Mouse (Mus musculus) embryonic stem cell, embryonic (primary cell): ENCODE results near the gene Tmc2.

Source experiments
- CTCF ChIA-PET, 4 experiments: fragments of 300-600 bp in 2 of 4; fragments of 350-600 bp in 2 of 4; sonication (Branson Sonifier 250); formaldehyde crosslinking; loops; one replicate each; lab custom pipeline; 2022; ENCODE audit warnings: inconsistent platforms in 2 of 4; lab: Charles Lee
- POLR2A ChIA-PET, 4 experiments: fragments of 300-600 bp in 2 of 4; fragments of 350-600 bp in 2 of 4; sonication (Branson Sonifier 250); formaldehyde crosslinking; loops; one replicate each; lab custom pipeline; 2022; ENCODE audit warnings: antibody characterized with exemption in 4 of 4, inconsistent platforms in 1 of 4; lab: Charles Lee

The Tmc2 gene

GRCm38 (mm10) chr2:130200961-130201360, 6.0 kb downstream of the Tmc2 start:
- CTCF ChIA-PET: interaction anchor here in 1 of 4 experiments (0.7 kb wide), 1 partner anchor 622 kb away, joined by 6 read pairs; no protein-coding TSS in a partner anchor
- POLR2A ChIA-PET: interaction anchor here in 1 of 4 experiments (0.6 to 1.7 kb wide), 3 partner anchors 73 to 183 kb away, joined by 3 to 4 read pairs (median 3); partner anchors contain the start of gene Nop56

GRCm38 (mm10) chr2:130207376-130207775, 12.4 kb downstream of the Tmc2 start:
- ChIA-PET POLR2A (interaction anchor here in 1 of 4 experiments (1.3 kb wide), 1 partner anchor 28 kb away, joined by 3 read pairs; the partner anchor contains the start of gene Snrpb), CTCF (interaction anchor here in 1 of 4 experiments (0.6 kb wide), 1 partner anchor 660 kb away, joined by 3 read pairs; no protein-coding TSS in a partner anchor)

- ChIA-PET CTCF (interaction anchor here in 3 of 4 experiments (0.6 to 1.0 kb wide), 4 partner anchors 60 to 661 kb away, joined by 3 to 4 read pairs (median 3); partner anchors contain the start of gene Idh3b (in 1 of the 3)), POLR2A (interaction anchor here in 1 of 4 experiments (0.7 to 1.3 kb wide), 3 partner anchors 11 to 45 kb away, joined by 3 read pairs; partner anchors contain the start of gene Snrpb)
These were observed 13.0 kb downstream of the Tmc2 start for GRCm38 (mm10) chr2:130207996-130208395.

GRCm38 (mm10) chr2:130209636-130210035, 14.6 kb downstream of the Tmc2 start:
- POLR2A ChIA-PET: no interaction called here
- CTCF ChIA-PET: no interaction called here

GRCm38 (mm10) chr2:130211581-130211980, 16.6 kb downstream of the Tmc2 start:
- ChIA-PET POLR2A (no interaction called here), CTCF (no interaction called here)

GRCm38 (mm10) chr2:130246912-130247311, 51.9 kb downstream of the Tmc2 start:
- CTCF ChIA-PET: interaction anchor here (0.6 to 2.7 kb wide), 33 partner anchors 9 to 837 kb away, joined by 3 to 22 read pairs (median 3); no protein-coding TSS in a partner anchor
- POLR2A ChIA-PET: interaction anchor here in 2 of 4 experiments (1.0 to 2.3 kb wide), 11 partner anchors 8 to 572 kb away, joined by 3 to 9 read pairs (median 4); partner anchors contain the start of genes Nop56 (in 2 of the 2) and Snrpb (in 2 of the 2)

- ChIA-PET CTCF (interaction anchor here (0.5 to 2.7 kb wide), 4 partner anchors 19 to 218 kb away, joined by 3 to 22 read pairs (median 12); no protein-coding TSS in a partner anchor), POLR2A (no interaction called here)
These were observed 53.2 kb downstream of the Tmc2 start for GRCm38 (mm10) chr2:130248226-130248625.

- POLR2A ChIA-PET: interaction anchor here in 2 of 4 experiments (0.7 to 1.7 kb wide), 8 partner anchors 11 to 78 kb away, joined by 3 to 7 read pairs (median 4); partner anchors contain the start of genes Nop56 (in 1 of the 2) and Snrpb (in 1 of the 2)
These were observed 61.8 kb downstream of the Tmc2 start for GRCm38 (mm10) chr2:130256762-130257161.

GRCm38 (mm10) chr2:130260822-130261221, 65.8 kb downstream of the Tmc2 start:
- POLR2A ChIA-PET: interaction anchor here in 3 of 4 experiments (0.6 to 3.5 kb wide), 7 partner anchors 10 to 317 kb away, joined by 3 to 20 read pairs (median 3); partner anchors contain the start of genes Mrps26 (in 1 of the 3), Nop56 (in 1 of the 3) and Snrpb (in 1 of the 3)
- CTCF ChIA-PET: no interaction called here

More at GRCm38 (mm10) chr2:130256762-130257161, 61.8 kb downstream of the Tmc2 start:
- CTCF ChIA-PET: no interaction called here

- POLR2A ChIA-PET: interaction anchor here in 2 of 4 experiments (1.4 to 3.5 kb wide), 2 partner anchors 11 to 12 kb away, joined by 4 to 20 read pairs; partner anchors contain the start of gene Nop56 (in 1 of the 2)
- CTCF ChIA-PET: no interaction called here
These were observed 66.9 kb downstream of the Tmc2 start for GRCm38 (mm10) chr2:130261914-130262313.

- ChIA-PET CTCF (no interaction called here), POLR2A (interaction anchor here in 1 of 4 experiments (3.5 kb wide), 1 partner anchor 12 kb away, joined by 20 read pairs; the partner anchor contains the start of gene Nop56)
These were observed 67.4 kb downstream of the Tmc2 start for GRCm38 (mm10) chr2:130262398-130262797.

GRCm38 (mm10) chr2:130265520-130265919, 70.5 kb downstream of the Tmc2 start:
- ChIA-PET POLR2A (interaction anchor here in 2 of 4 experiments (0.8 to 22.4 kb wide), 9 partner anchors 8 to 86 kb away, joined by 3 to 522 read pairs (median 4); partner anchors contain the start of genes Nop56 (in 2 of the 2), Ebf4 (in 1 of the 2), Idh3b (in 1 of the 2) and Snrpb (in 1 of the 2)), CTCF (interaction anchor here in 1 of 4 experiments (0.5 kb wide), 1 partner anchor 1224 kb away, joined by 3 read pairs; no protein-coding TSS in a partner anchor)

- POLR2A ChIA-PET: interaction anchor here in 3 of 4 experiments (0.6 to 22.4 kb wide), 15 partner anchors 9 to 687 kb away, joined by 3 to 522 read pairs (median 5); partner anchors contain the start of genes Idh3b (in 2 of the 3), Ebf4 (in 1 of the 3) and Snrpb (in 1 of the 3)
- CTCF ChIA-PET: interaction anchor here in 2 of 4 experiments (0.6 to 2.0 kb wide), 10 partner anchors 17 to 295 kb away, joined by 3 to 10 read pairs (median 3); partner anchors contain the start of genes Pced1a (in 1 of the 2) and Vps16 (in 1 of the 2)
These were observed 73.1 kb downstream of the Tmc2 start for GRCm38 (mm10) chr2:130268074-130268473.

- POLR2A ChIA-PET: interaction anchor here (0.6 to 22.4 kb wide), 70 partner anchors 8 to 686 kb away, joined by 3 to 522 read pairs (median 4); partner anchors contain the start of genes Idh3b (in 4 of the 4), Snrpb (in 3 of the 4), Ebf4 (in 2 of the 4) and Pced1a (in 2 of the 4)
- CTCF ChIA-PET: interaction anchor here in 1 of 4 experiments (2.4 kb wide), 1 partner anchor 11 kb away, joined by 7 read pairs; the partner anchor contains the start of gene Idh3b
These were observed 78.7 kb downstream of the Tmc2 start for GRCm38 (mm10) chr2:130273732-130274131.

GRCm38 (mm10) chr2:130274149-130274861, 79.3 kb downstream of the Tmc2 start, which contains the start of gene Nop56:
Gene Nop56 (plus strand): TSS chr2:130274430.
- ChIA-PET CTCF (interaction anchor here (0.6 to 2.4 kb wide), 8 partner anchors 10 to 475 kb away, joined by 3 to 7 read pairs (median 4); partner anchors contain the start of genes Idh3b (in 1 of the 4), Pced1a (in 1 of the 4) and Vps16 (in 1 of the 4)), POLR2A (interaction anchor here (0.6 to 22.4 kb wide), 118 partner anchors 8 to 1575 kb away, joined by 3 to 522 read pairs (median 4); partner anchors contain the start of genes Idh3b (in 4 of the 4), Pced1a (in 3 of the 4), Snrpb (in 3 of the 4) and Vps16 (in 3 of the 4))

- POLR2A ChIA-PET: interaction anchor here (0.6 to 22.4 kb wide), 105 partner anchors 8 to 1576 kb away, joined by 3 to 522 read pairs (median 4); partner anchors contain the start of genes Idh3b (in 4 of the 4), Pced1a (in 3 of the 4), Snrpb (in 3 of the 4) and Vps16 (in 3 of the 4)
- CTCF ChIA-PET: interaction anchor here (0.6 to 2.4 kb wide), 10 partner anchors 9 to 475 kb away, joined by 3 to 7 read pairs (median 4); partner anchors contain the start of genes Idh3b (in 2 of the 4), Pced1a (in 1 of the 4) and Vps16 (in 1 of the 4)
These were observed 79.9 kb downstream of the Tmc2 start for GRCm38 (mm10) chr2:130274862-130275261.

- CTCF ChIA-PET: interaction anchor here in 2 of 4 experiments (1.0 to 2.4 kb wide), 8 partner anchors 8 to 83 kb away, joined by 3 to 7 read pairs (median 6); partner anchors contain the start of gene Idh3b (in 2 of the 2)
- POLR2A ChIA-PET: interaction anchor here (0.6 to 22.4 kb wide), 51 partner anchors 8 to 1082 kb away, joined by 3 to 522 read pairs (median 5); partner anchors contain the start of genes Idh3b (in 4 of the 4), Ebf4 (in 2 of the 4), Snrpb (in 2 of the 4) and Cpxm1 (in 1 of the 4)
These were observed 80.7 kb downstream of the Tmc2 start for GRCm38 (mm10) chr2:130275649-130276048.
